Mouse (Mus musculus): ENCODE data around the gene Chaf1a. TPM values are rescaled to one million over a fixed set of nuclear protein-coding genes. Genes with fewer than 3 reads are reported as not detected.

The Chaf1a gene
- polyA plus RNA-seq, 2 experiments: 18.4 to 25.1 TPM

DNA sequence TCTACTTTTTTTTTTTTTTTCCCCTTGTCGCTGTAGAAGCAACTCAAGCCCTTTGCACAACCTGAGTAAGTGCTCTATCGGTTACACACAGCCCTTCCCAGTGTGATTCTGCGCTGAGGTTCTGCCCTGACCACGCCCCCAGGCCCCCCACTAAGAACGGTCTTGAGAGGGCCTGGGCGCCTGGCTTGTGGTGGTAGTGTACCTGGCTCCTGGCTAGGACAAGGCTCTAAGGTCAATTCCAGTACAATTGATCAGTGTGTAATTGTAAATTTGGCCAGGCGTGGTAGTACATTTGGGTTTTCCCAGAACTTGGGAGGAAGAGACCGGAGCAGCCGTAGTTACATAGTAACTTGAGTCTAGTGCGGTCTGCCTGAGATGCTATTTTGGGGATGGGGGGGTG, 33.3 kb upstream of the Chaf1a start:
- no peak for TF ChIP-seq POLR2A (IDR thresholded peaks at IDR 0.05; ENCODE audit: borderline replicate concordance, extremely low read depth, insufficient read depth, insufficient read length)
- no peak for DNase-seq (ENCODE audit: low spot score)
- Histone ChIP-seq H3K4me3 (replicated peaks; ENCODE audit: low read length) (no peak overlapping the region), H3K4me1 (ENCODE audit: control insufficient read depth, insufficient read depth, low read length) (peaks cover 14% of the 10 kb centered on the region), H3K9ac (ENCODE audit: low read depth, low read length, severe bottlenecking) (no peak overlapping the region), H3K27ac (replicated peaks; ENCODE audit: low read depth, low read length) (no peak overlapping the region), H3K9me3 (ENCODE audit: control insufficient read depth, low read length) (no peaks in the 10 kb centered on the region), H3K36me3 (ENCODE audit: control insufficient read depth, insufficient read depth, low read length) (peaks cover 8% of the 10 kb centered on the region), H3K27me3 (ENCODE audit: control insufficient read depth, insufficient read depth, low read length) (no peaks in the 10 kb centered on the region), H3K4me2 (replicated peaks; ENCODE audit: low read depth, low read length, severe bottlenecking) (no peak overlapping the region)
- 45% methylated on average over 10 of the region's 10 CpGs for WGBS
- no peak for ATAC-seq (ENCODE audit: low FRiP score, low read depth)

DNA sequence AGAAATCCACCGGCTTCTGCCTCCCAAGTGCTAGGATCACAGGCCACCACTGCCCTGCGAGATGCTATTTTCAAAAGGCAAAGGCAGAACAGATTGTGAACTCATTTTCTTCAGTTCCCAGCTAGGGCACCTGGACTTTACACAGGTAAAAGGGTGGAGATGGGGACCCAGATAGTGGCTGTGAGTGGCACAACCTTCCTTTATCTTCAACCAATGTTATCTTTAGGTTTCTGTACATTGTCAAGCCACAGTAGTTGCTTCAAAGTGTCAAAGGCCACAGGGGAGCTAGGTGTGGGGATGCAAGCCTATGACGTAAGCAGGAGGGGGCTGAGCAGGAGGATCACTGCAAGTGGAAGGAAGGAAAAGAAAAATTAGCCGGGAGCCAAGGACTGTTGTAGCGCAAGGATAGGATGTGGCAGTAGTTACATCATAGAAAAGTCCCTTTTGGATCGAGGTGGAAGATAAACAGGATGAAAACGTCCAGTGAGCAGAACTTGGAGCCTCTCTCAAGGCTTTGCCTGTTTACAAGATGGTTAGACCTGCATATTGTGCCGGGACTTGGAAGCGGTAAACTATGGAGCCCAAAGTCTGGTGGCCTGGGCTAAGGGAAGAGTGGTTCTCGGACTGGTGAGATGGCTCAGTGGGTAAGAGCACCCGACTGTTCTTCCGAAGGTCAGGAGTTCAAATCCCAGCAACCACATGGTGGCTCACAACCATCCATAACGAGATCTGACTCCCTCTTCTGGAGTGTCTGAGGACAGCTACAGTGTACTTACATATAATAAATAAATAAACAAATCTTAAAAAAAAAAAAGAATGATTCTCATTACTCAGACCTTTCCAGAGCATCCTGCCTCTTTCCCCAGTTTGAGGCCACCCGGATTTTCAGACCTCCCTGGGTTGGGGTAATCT, 32.5 kb upstream of the Chaf1a start:
- peak overlapping the region; percentile 100 for H3K4me2 ChIP-seq (replicated peaks; ENCODE audit: low read depth, low read length, severe bottlenecking)
- ATAC-seq (ENCODE audit: low FRiP score, low read depth) (no peak; the same call in 1 of the 2 replicates), DNase-seq (ENCODE audit: low spot score) (no peak)
- peak overlapping the region; percentile 82 for H3K4me3 ChIP-seq (replicated peaks; ENCODE audit: low read length)
- H3K4me1 ChIP-seq (ENCODE audit: control insufficient read depth, insufficient read depth, low read length): peaks cover 14% of the 10 kb centered on the region
- H3K9ac ChIP-seq (ENCODE audit: low read depth, low read length, severe bottlenecking): peak overlapping the region; percentile 40; the same call in 1 of the 2 replicates
- peaks cover 14% of the 10 kb centered on the region for H3K36me3 ChIP-seq (ENCODE audit: control insufficient read depth, insufficient read depth, low read length)
- 31% methylated on average over 13 of the region's 14 CpGs for WGBS
- no peak for TF ChIP-seq POLR2A (IDR thresholded peaks at IDR 0.05; ENCODE audit: borderline replicate concordance, extremely low read depth, insufficient read depth, insufficient read length)
- H3K27me3 ChIP-seq (ENCODE audit: control insufficient read depth, insufficient read depth, low read length): no peaks in the 10 kb centered on the region
- H3K27ac ChIP-seq (replicated peaks; ENCODE audit: low read depth, low read length): peak overlapping the region; percentile 72; the same call in 1 of the 2 replicates
- H3K9me3 ChIP-seq (ENCODE audit: control insufficient read depth, low read length): no peaks in the 10 kb centered on the region

DNA sequence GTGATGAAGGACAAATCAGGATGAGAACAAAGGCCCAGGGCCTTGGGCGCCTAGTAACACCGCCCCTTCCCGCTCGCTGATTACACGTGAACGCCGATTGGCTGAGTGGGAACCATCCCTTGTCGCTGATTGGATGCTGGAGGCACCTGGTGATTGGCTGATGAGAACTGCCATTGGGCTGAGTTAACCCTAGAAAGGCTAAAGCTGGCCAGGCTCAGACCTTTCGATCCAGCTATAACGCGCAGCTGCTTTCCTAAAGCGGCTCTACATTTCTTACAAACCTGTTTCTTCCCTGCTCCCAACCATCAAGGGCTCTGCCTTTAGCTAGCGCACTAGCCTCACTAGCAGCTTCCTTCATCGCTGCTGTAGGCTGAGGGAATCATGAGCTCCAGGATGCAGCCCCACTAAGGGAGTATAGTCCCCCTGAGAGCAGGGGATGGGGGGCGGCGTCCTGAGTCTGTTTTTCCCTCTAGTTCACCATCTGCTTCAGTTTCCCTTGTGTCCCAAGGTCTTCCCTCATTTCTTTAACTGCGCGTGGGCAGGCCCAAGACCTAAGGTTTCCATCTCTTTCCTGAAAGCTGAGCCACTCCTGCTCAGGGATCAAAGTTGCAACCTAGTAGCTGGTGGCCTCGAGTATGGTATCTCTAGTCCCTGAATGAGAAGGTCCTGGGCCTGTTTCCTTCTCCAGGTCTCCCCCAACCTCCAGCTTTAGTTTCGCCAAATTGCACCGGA, 31.7 kb upstream of the Chaf1a start:
- peak; percentile 99 for DNase-seq (ENCODE audit: low spot score)
- no peak for TF ChIP-seq POLR2A (IDR thresholded peaks at IDR 0.05; ENCODE audit: borderline replicate concordance, extremely low read depth, insufficient read depth, insufficient read length)
- peak overlapping the region; percentile 82 for H3K4me3 ChIP-seq (replicated peaks; ENCODE audit: low read length)
- 2% methylated on average over 21 of the region's 21 CpGs for WGBS
- peak; percentile 94 for ATAC-seq (ENCODE audit: low FRiP score, low read depth)
- H3K36me3 ChIP-seq (ENCODE audit: control insufficient read depth, insufficient read depth, low read length): peaks cover 20% of the 10 kb centered on the region
- H3K4me1 ChIP-seq (ENCODE audit: control insufficient read depth, insufficient read depth, low read length): peaks cover 14% of the 10 kb centered on the region
- H3K27me3 ChIP-seq (ENCODE audit: control insufficient read depth, insufficient read depth, low read length): no peaks in the 10 kb centered on the region
- peak overlapping the region; percentile 72 for H3K9ac ChIP-seq (ENCODE audit: low read depth, low read length, severe bottlenecking)
- peak overlapping the region; percentile 100 for H3K4me2 ChIP-seq (replicated peaks; ENCODE audit: low read depth, low read length, severe bottlenecking)
- no peaks in the 10 kb centered on the region for H3K9me3 ChIP-seq (ENCODE audit: control insufficient read depth, low read length)
- H3K27ac ChIP-seq (replicated peaks; ENCODE audit: low read depth, low read length): peak overlapping the region; percentile 85

DNA sequence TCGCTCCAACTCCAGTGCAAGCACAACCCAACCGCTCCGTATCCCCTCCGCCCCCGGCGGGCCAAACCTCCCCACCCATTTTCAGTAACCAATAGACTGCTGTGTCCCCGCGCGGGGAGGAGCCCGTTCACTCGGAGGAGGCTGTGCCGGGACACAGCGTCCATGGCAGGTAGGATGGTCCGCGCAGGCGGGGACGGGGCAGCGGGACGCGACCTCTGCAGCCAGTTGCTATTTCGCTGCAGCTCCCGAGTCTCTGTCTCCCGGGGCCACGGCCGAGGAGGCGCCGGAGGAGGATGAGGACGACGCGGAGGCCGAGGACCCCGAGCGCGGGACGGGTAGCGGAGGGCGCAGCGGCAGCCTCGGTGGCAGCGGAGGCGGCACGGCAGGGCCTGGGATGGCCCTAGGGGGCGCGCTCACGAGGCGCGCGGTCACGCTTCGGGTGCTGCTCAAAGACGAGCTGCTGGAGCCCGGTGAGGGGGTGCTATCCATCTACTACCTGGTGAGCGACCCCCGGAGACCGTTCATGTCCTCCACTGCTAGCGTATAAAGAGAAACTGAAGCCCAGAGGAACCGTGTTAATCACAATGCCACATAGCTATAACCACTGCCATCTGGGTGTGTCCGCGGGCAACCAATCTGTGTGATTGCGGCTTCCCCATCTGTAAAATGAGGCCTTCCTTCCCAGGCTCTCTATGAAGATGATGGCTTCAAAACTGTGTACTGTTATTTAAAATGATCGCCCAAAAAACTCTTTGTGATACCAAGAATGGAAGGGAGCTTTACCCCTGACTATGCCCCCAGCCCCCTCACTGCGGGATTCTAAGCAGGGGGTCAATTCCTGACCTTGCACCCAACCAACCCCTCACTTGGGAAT, 30.9 kb upstream of the Chaf1a start:
- Histone ChIP-seq H3K36me3 (ENCODE audit: control insufficient read depth, insufficient read depth, low read length) (peaks cover 23% of the 10 kb centered on the region), H3K27me3 (ENCODE audit: control insufficient read depth, insufficient read depth, low read length) (no peaks in the 10 kb centered on the region), H3K4me3 (replicated peaks; ENCODE audit: low read length) (peak overlapping the region; percentile 82), H3K9me3 (ENCODE audit: control insufficient read depth, low read length) (no peaks in the 10 kb centered on the region), H3K4me1 (ENCODE audit: control insufficient read depth, insufficient read depth, low read length) (peaks cover 14% of the 10 kb centered on the region), H3K27ac (replicated peaks; ENCODE audit: low read depth, low read length) (peak overlapping the region; percentile 85), H3K4me2 (replicated peaks; ENCODE audit: low read depth, low read length, severe bottlenecking) (peak overlapping the region; percentile 100), H3K9ac (ENCODE audit: low read depth, low read length, severe bottlenecking) (peak overlapping the region; percentile 72)
- TF ChIP-seq POLR2A (IDR thresholded peaks at IDR 0.05; ENCODE audit: borderline replicate concordance, extremely low read depth, insufficient read depth, insufficient read length): peak; percentile 98
- ATAC-seq (ENCODE audit: low FRiP score, low read depth): peak; percentile 87
- DNase-seq (ENCODE audit: low spot score): peak; percentile 91
- 2% methylated on average over 51 of the region's 62 CpGs for WGBS

DNA sequence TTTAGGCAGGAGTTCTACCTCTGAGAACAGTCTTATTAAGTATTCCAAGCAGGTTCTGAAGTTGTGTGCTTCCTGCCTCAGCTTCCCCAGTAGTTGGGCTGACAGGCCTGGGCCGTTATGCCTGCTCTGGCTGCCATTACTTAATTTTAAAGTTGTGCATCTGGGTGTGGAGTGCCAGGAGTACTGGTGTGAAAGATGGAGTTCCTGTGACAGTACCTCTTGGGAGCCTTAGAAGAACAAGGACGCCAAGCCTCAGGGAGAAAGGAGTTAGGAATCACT, 30.3 kb upstream of the Chaf1a start:
- DNase-seq (ENCODE audit: low spot score): no peak
- no peak for ATAC-seq (ENCODE audit: low FRiP score, low read depth)
- Histone ChIP-seq H3K4me1 (ENCODE audit: control insufficient read depth, insufficient read depth, low read length) (peaks cover 14% of the 10 kb centered on the region), H3K9me3 (ENCODE audit: control insufficient read depth, low read length) (no peaks in the 10 kb centered on the region), H3K27ac (replicated peaks; ENCODE audit: low read depth, low read length) (no peak overlapping the region), H3K4me2 (replicated peaks; ENCODE audit: low read depth, low read length, severe bottlenecking) (peak overlapping the region; percentile 100), H3K9ac (ENCODE audit: low read depth, low read length, severe bottlenecking) (peak overlapping the region; percentile 72), H3K36me3 (ENCODE audit: control insufficient read depth, insufficient read depth, low read length) (peaks cover 27% of the 10 kb centered on the region), H3K4me3 (replicated peaks; ENCODE audit: low read length) (peak overlapping the region; percentile 82), H3K27me3 (ENCODE audit: control insufficient read depth, insufficient read depth, low read length) (no peaks in the 10 kb centered on the region)
- WGBS: 31% methylated on average over 2 of the region's 2 CpGs
- no peak for TF ChIP-seq POLR2A (IDR thresholded peaks at IDR 0.05; ENCODE audit: borderline replicate concordance, extremely low read depth, insufficient read depth, insufficient read length)
